Mouse (Mus musculus) midbrain, embryonic 15.5 days (tissue): ENCODE results near the gene Mctp2. TPM values are rescaled to one million over a fixed set of nuclear protein-coding genes. Genes with fewer than 3 reads are reported as not detected.
"Not testable (repeated sequence)": the region's sequence is repeated elsewhere in the genome, so short reads cannot be mapped to it uniquely, and the experiment has no call there.

ENCODE experiments used
- ATAC-seq: fragments of 200-750 bp; cut with Nextera tagmentation; replicated peaks from 2 replicates; pipeline ENCODE4 v1.8.0; 2017; ENCODE audit warnings: moderate TSS enrichment
- H3K27ac ChIP-seq: fragments of 300-500 bp; sonication (generic); 2 replicates; pipeline ENCODE4 v1.5.1; 2015; ENCODE audit warnings: mild to moderate bottlenecking, inconsistent platforms
- H3K27me3 ChIP-seq: fragments of 300-500 bp; sonication (generic); replicated peaks from 2 replicates; pipeline ENCODE4 v1.6.1; 2015; ENCODE audit warnings: inconsistent platforms
- H3K36me3 ChIP-seq: fragments of 300-500 bp; sonication (generic); replicated peaks from 2 replicates; pipeline ENCODE4 v1.6.1; 2015; ENCODE audit warnings: inconsistent platforms
- H3K4me1 ChIP-seq: fragments of 300-500 bp; sonication (generic); 2 replicates; pipeline ENCODE4 v1.6.1; 2015; ENCODE audit warnings: inconsistent platforms
- H3K4me2 ChIP-seq: fragments of 300-500 bp; sonication (generic); 2 replicates; pipeline ENCODE4 v1.6.1; 2015; ENCODE audit warnings: inconsistent platforms, mild to moderate bottlenecking, moderate library complexity
- H3K4me3 ChIP-seq: fragments of 300-500 bp; sonication (generic); 2 replicates; pipeline ENCODE4 v1.5.1; 2015; ENCODE audit warnings: mild to moderate bottlenecking, inconsistent platforms
- H3K9ac ChIP-seq: fragments of 300-500 bp; sonication (generic); 2 replicates; pipeline ENCODE4 v1.6.1; 2015; ENCODE audit warnings: mild to moderate bottlenecking, inconsistent platforms
- H3K9me3 ChIP-seq: fragments of 300-500 bp; sonication (generic); 2 replicates; pipeline ENCODE4 v1.6.1; 2016; ENCODE audit warnings: inconsistent platforms
- WGBS: fragments of 180-500 bp; shearing (Covaris S2); methylation state at CpG from one replicate; pipeline ENCODE4 v1.1.7; 2015; ENCODE audit warnings: mixed read lengths; 5-methylcytosine and 5-hydroxymethylcytosine counted together
- polyA plus RNA-seq: library from polyadenylated mRNA; unstranded; fragments of >200 nt; fragmentation: Nextera tagmentation; extraction: Ambion mirVana; gene quantifications from 2 replicates; pipeline ENCODE4 v1.2.1, GENCODE M21; 2015

Mctp2 gene
- polyA plus RNA-seq, 1 experiment from 2014 or later = 0.45 TPM

- Histone ChIP-seq H3K9me3 (no peaks in the 10 kb centered on the region), H3K9ac (no peak overlapping the region), H3K36me3 (no peaks in the 10 kb centered on the region), H3K27me3 (no peaks in the 10 kb centered on the region), H3K4me2 (no peak overlapping the region), H3K4me1 (no peaks in the 10 kb centered on the region), H3K4me3 (no peak overlapping the region), H3K27ac (no peak overlapping the region)
- ATAC-seq = no peak
- WGBS = 90% methylated on average over 8 of the region's 8 CpGs
Observed at GRCm38 (mm10) chr7:72260766-72261655, 45.4 kb downstream of the Mctp2 start.

GRCm38 (mm10) chr7:72259045-72259444 is 47.4 kb downstream of the Mctp2 start:
- H3K27me3 ChIP-seq = no peaks in the 10 kb centered on the region
- H3K9me3 ChIP-seq = no peaks in the 10 kb centered on the region
- 92% methylated on average over 10 of the region's 10 CpGs for WGBS
- H3K36me3 ChIP-seq = no peaks in the 10 kb centered on the region
- H3K27ac ChIP-seq = no peak overlapping the region
- no peak overlapping the region for H3K9ac ChIP-seq
- no peak for ATAC-seq
- H3K4me1 ChIP-seq = no peaks in the 10 kb centered on the region
- H3K4me3 ChIP-seq = no peak overlapping the region
- H3K4me2 ChIP-seq = no peak overlapping the region

- not testable (repeated sequence) for H3K27me3 ChIP-seq, H3K9ac ChIP-seq, H3K9me3 ChIP-seq, H3K36me3 ChIP-seq, H3K4me1 ChIP-seq, ATAC-seq, H3K4me2 ChIP-seq, H3K27ac ChIP-seq, H3K4me3 ChIP-seq
- WGBS = 96% methylated on average over 9 of the region's 9 CpGs
Observed at GRCm38 (mm10) chr7:72250326-72250725, 56.1 kb downstream of the Mctp2 start.

GRCm38 (mm10) chr7:72241269-72241668 is 65.1 kb downstream of the Mctp2 start:
- H3K36me3 ChIP-seq = no peaks in the 10 kb centered on the region
- H3K4me2 ChIP-seq = no peak overlapping the region
- WGBS = 92% methylated on average over 9 of the region's 9 CpGs
- no peak overlapping the region for H3K4me3 ChIP-seq
- no peaks in the 10 kb centered on the region for H3K27me3 ChIP-seq
- H3K4me1 ChIP-seq = no peaks in the 10 kb centered on the region
- no peak for ATAC-seq
- H3K9ac ChIP-seq = no peak overlapping the region
- H3K27ac ChIP-seq = no peak overlapping the region
- H3K9me3 ChIP-seq = no peaks in the 10 kb centered on the region

GRCm38 (mm10) chr7:72239782-72240493 is 66.5 kb downstream of the Mctp2 start:
- ATAC-seq = no peak
- no peaks in the 10 kb centered on the region for H3K9me3 ChIP-seq
- no peak overlapping the region for H3K9ac ChIP-seq
- no peak overlapping the region for H3K4me2 ChIP-seq
- H3K4me3 ChIP-seq = no peak overlapping the region
- no peak overlapping the region for H3K27ac ChIP-seq
- no peaks in the 10 kb centered on the region for H3K27me3 ChIP-seq
- no peaks in the 10 kb centered on the region for H3K4me1 ChIP-seq
- WGBS = 33% methylated on average over 3 of the region's 3 CpGs
- no peaks in the 10 kb centered on the region for H3K36me3 ChIP-seq

- ATAC-seq = 0 out of 2 replicates have a peak, but pooled peaks have one; percentile 52
- 44% methylated on average over 4 of the region's 4 CpGs for WGBS
- H3K9ac ChIP-seq = no peak overlapping the region
Observed at GRCm38 (mm10) chr7:72238575-72238974, 67.8 kb downstream of the Mctp2 start.

GRCm38 (mm10) chr7:72234433-72234998 is 71.9 kb downstream of the Mctp2 start:
- H3K36me3 ChIP-seq = no peaks in the 10 kb centered on the region
- no peak for ATAC-seq
- no peak overlapping the region for H3K4me3 ChIP-seq
- H3K9ac ChIP-seq = no peak overlapping the region
- H3K9me3 ChIP-seq = no peaks in the 10 kb centered on the region
- no peaks in the 10 kb centered on the region for H3K27me3 ChIP-seq
- no peak overlapping the region for H3K27ac ChIP-seq
- 0 out of 2 replicates have a peak, but pooled peaks cover 3% of the 10 kb centered on the region for H3K4me1 ChIP-seq
- WGBS = 70% methylated on average over 6 of the region's 6 CpGs
- no peak overlapping the region for H3K4me2 ChIP-seq

More at GRCm38 (mm10) chr7:72238575-72238974, 67.8 kb downstream of the Mctp2 start:
- Histone ChIP-seq H3K4me1 (no peaks in the 10 kb centered on the region), H3K9me3 (no peaks in the 10 kb centered on the region), H3K4me3 (no peak overlapping the region), H3K4me2 (no peak overlapping the region), H3K36me3 (no peaks in the 10 kb centered on the region), H3K27me3 (no peaks in the 10 kb centered on the region), H3K27ac (no peak overlapping the region)

- Histone ChIP-seq H3K4me3 (no peak overlapping the region), H3K27me3 (no peaks in the 10 kb centered on the region), H3K4me2 (no peak overlapping the region), H3K9ac (no peak overlapping the region), H3K9me3 (no peaks in the 10 kb centered on the region), H3K27ac (no peak overlapping the region), H3K4me1 (0 out of 2 replicates have a peak, but pooled peaks cover 7% of the 10 kb centered on the region), H3K36me3 (no peaks in the 10 kb centered on the region)
- ATAC-seq = no peak
- 21% methylated on average over 7 of the region's 7 CpGs for WGBS
Observed at GRCm38 (mm10) chr7:72231182-72231877, 75.1 kb downstream of the Mctp2 start.

GRCm38 (mm10) chr7:72229925-72230324 is 76.5 kb downstream of the Mctp2 start:
- Histone ChIP-seq H3K4me3 (no peak overlapping the region), H3K27ac (no peak overlapping the region), H3K4me1 (0 out of 2 replicates have a peak, but pooled peaks cover 7% of the 10 kb centered on the region), H3K9me3 (no peaks in the 10 kb centered on the region), H3K9ac (no peak overlapping the region), H3K36me3 (no peaks in the 10 kb centered on the region), H3K27me3 (no peaks in the 10 kb centered on the region), H3K4me2 (no peak overlapping the region)
- WGBS = 21% methylated on average over 7 of the region's 7 CpGs
- no peak for ATAC-seq

- WGBS = 72% methylated on average over 5 of the region's 5 CpGs
- H3K4me2 ChIP-seq = no peak overlapping the region
- no peaks in the 10 kb centered on the region for H3K36me3 ChIP-seq
- ATAC-seq = no peak
- no peaks in the 10 kb centered on the region for H3K9me3 ChIP-seq
- no peak overlapping the region for H3K27ac ChIP-seq
- H3K4me3 ChIP-seq = no peak overlapping the region
- H3K9ac ChIP-seq = no peak overlapping the region
- no peaks in the 10 kb centered on the region for H3K4me1 ChIP-seq
- H3K27me3 ChIP-seq = no peaks in the 10 kb centered on the region
Observed at GRCm38 (mm10) chr7:72223558-72223957, 82.8 kb downstream of the Mctp2 start.

GRCm38 (mm10) chr7:72222532-72222931 is 83.9 kb downstream of the Mctp2 start:
- Histone ChIP-seq H3K36me3 (no peaks in the 10 kb centered on the region), H3K9ac (no peak overlapping the region), H3K27me3 (no peaks in the 10 kb centered on the region), H3K9me3 (no peaks in the 10 kb centered on the region), H3K4me3 (no peak overlapping the region), H3K27ac (no peak overlapping the region), H3K4me1 (no peaks in the 10 kb centered on the region), H3K4me2 (no peak overlapping the region)
- no peak for ATAC-seq
- WGBS = 78% methylated on average over 8 of the region's 8 CpGs

GRCm38 (mm10) chr7:72218048-72218447 is 88.4 kb downstream of the Mctp2 start:
- no peaks in the 10 kb centered on the region for H3K9me3 ChIP-seq
- no peak overlapping the region for H3K27ac ChIP-seq
- H3K4me3 ChIP-seq = no peak overlapping the region
- H3K9ac ChIP-seq = no peak overlapping the region
- no peak overlapping the region for H3K4me2 ChIP-seq
- no peaks in the 10 kb centered on the region for H3K4me1 ChIP-seq
- no peak for ATAC-seq
- no peaks in the 10 kb centered on the region for H3K36me3 ChIP-seq
- WGBS = 75% methylated on average over 7 of the region's 7 CpGs
- no peaks in the 10 kb centered on the region for H3K27me3 ChIP-seq
